Mouse (Mus musculus): ENCODE data around the gene Slc25a38. TPM values are rescaled to one million over a fixed set of nuclear protein-coding genes. Genes with fewer than 3 reads are reported as not detected.
A peak's percentile ranks its signal among the peaks of the same experiment; 100 is the strongest.

Gene Slc25a38
- polyA plus RNA-seq, 1 experiment from 2014 or later, result 20.0 TPM

- peak overlapping the region; percentile 60 for H3K4me2 ChIP-seq (replicated peaks; ENCODE audit: low read depth, low read length)
- H3K4me3 ChIP-seq (ENCODE audit: low read depth, low read length), result peak overlapping the region; percentile 79
- H3K9ac ChIP-seq (replicated peaks; ENCODE audit: low read depth), result no peak overlapping the region
- H3K4me1 ChIP-seq (ENCODE audit: insufficient read depth, low read depth, low read length), result no peaks in the 10 kb centered on the region
- H3K9me3 ChIP-seq (ENCODE audit: low read length), result no peaks in the 10 kb centered on the region
- H3K36me3 ChIP-seq (ENCODE audit: insufficient read depth, low read length), result no peaks in the 10 kb centered on the region
- 70% methylated on average over 15 of the region's 15 CpGs for WGBS
- DNase-seq (ENCODE audit: low spot score) (no peak), ATAC-seq (no peak)
- H3K27ac ChIP-seq (ENCODE audit: low read length), result peak overlapping the region; percentile 98
- no peaks in the 10 kb centered on the region for H3K27me3 ChIP-seq (replicated peaks; ENCODE audit: insufficient read depth, low read length)
- TF ChIP-seq CTCF (IDR thresholded peaks at IDR 0.05) (no peak), EP300 (IDR thresholded peaks at IDR 0.05) (no peak)
Observed at GRCm38 (mm10) chr9:120111156-120111945, 1.2 kb downstream of the Slc25a38 start.

- ATAC-seq (no peak), DNase-seq (ENCODE audit: low spot score) (no peak)
- WGBS, result 87% methylated on average over 6 of the region's 6 CpGs
- no peak overlapping the region for H3K4me3 ChIP-seq (ENCODE audit: low read depth, low read length)
- no peaks in the 10 kb centered on the region for H3K4me1 ChIP-seq (ENCODE audit: insufficient read depth, low read depth, low read length)
- no peak overlapping the region for H3K27ac ChIP-seq (ENCODE audit: low read length)
- H3K9ac ChIP-seq (replicated peaks; ENCODE audit: low read depth), result no peak overlapping the region
- H3K36me3 ChIP-seq (ENCODE audit: insufficient read depth, low read length), result peaks cover 2% of the 10 kb centered on the region; the same call in 1 of the 2 replicates
- no peak overlapping the region for H3K4me2 ChIP-seq (replicated peaks; ENCODE audit: low read depth, low read length)
- no peaks in the 10 kb centered on the region for H3K9me3 ChIP-seq (ENCODE audit: low read length)
- no peak for TF ChIP-seq EP300 (IDR thresholded peaks at IDR 0.05)
- TF ChIP-seq CTCF (IDR thresholded peaks at IDR 0.05), result no peak
- H3K27me3 ChIP-seq (replicated peaks; ENCODE audit: insufficient read depth, low read length), result no peaks in the 10 kb centered on the region
Observed at GRCm38 (mm10) chr9:120112472-120112871, 2.3 kb downstream of the Slc25a38 start.

- DNase-seq (ENCODE audit: low spot score) (no peak), ATAC-seq (no peak)
- Histone ChIP-seq H3K4me2 (replicated peaks; ENCODE audit: low read depth, low read length) (no peak overlapping the region), H3K9me3 (ENCODE audit: low read length) (no peaks in the 10 kb centered on the region), H3K27ac (ENCODE audit: low read length) (no peak overlapping the region), H3K36me3 (ENCODE audit: insufficient read depth, low read length) (peaks cover 12% of the 10 kb centered on the region), H3K27me3 (replicated peaks; ENCODE audit: insufficient read depth, low read length) (no peaks in the 10 kb centered on the region), H3K9ac (replicated peaks; ENCODE audit: low read depth) (no peak overlapping the region), H3K4me3 (ENCODE audit: low read depth, low read length) (no peak overlapping the region), H3K4me1 (ENCODE audit: insufficient read depth, low read depth, low read length) (no peaks in the 10 kb centered on the region)
- WGBS, result 92% methylated on average over 5 of the region's 7 CpGs
- TF ChIP-seq EP300 (IDR thresholded peaks at IDR 0.05), result no peak
Observed at GRCm38 (mm10) chr9:120113456-120113855, 3.3 kb downstream of the Slc25a38 start.

- no peak for ATAC-seq
- no peak overlapping the region for H3K27ac ChIP-seq (ENCODE audit: low read length)
- no peak overlapping the region for H3K4me2 ChIP-seq (replicated peaks; ENCODE audit: low read depth, low read length)
- H3K4me1 ChIP-seq (ENCODE audit: insufficient read depth, low read depth, low read length), result no peaks in the 10 kb centered on the region
- H3K27me3 ChIP-seq (replicated peaks; ENCODE audit: insufficient read depth, low read length), result no peaks in the 10 kb centered on the region
- H3K36me3 ChIP-seq (ENCODE audit: insufficient read depth, low read length), result peaks cover 13% of the 10 kb centered on the region
- no peak for TF ChIP-seq EP300 (IDR thresholded peaks at IDR 0.05)
- TF ChIP-seq CTCF (IDR thresholded peaks at IDR 0.05), result no peak
- no peaks in the 10 kb centered on the region for H3K9me3 ChIP-seq (ENCODE audit: low read length)
- no peak overlapping the region for H3K4me3 ChIP-seq (ENCODE audit: low read depth, low read length)
- no peak for DNase-seq (ENCODE audit: low spot score)
- 82% methylated on average over 17 of the region's 17 CpGs for WGBS
- no peak overlapping the region for H3K9ac ChIP-seq (replicated peaks; ENCODE audit: low read depth)
Observed at GRCm38 (mm10) chr9:120114051-120114788, 4.0 kb downstream of the Slc25a38 start.

GRCm38 (mm10) chr9:120114789-120115151 is 4.6 kb downstream of the Slc25a38 start:
- no peaks in the 10 kb centered on the region for H3K9me3 ChIP-seq (ENCODE audit: low read length)
- no peak overlapping the region for H3K27ac ChIP-seq (ENCODE audit: low read length)
- H3K36me3 ChIP-seq (ENCODE audit: insufficient read depth, low read length), result peaks cover 13% of the 10 kb centered on the region
- H3K9ac ChIP-seq (replicated peaks; ENCODE audit: low read depth), result no peak overlapping the region
- TF ChIP-seq CTCF (IDR thresholded peaks at IDR 0.05) (no peak), EP300 (IDR thresholded peaks at IDR 0.05) (no peak)
- H3K4me1 ChIP-seq (ENCODE audit: insufficient read depth, low read depth, low read length), result no peaks in the 10 kb centered on the region
- WGBS, result 91% methylated on average over 2 of the region's 2 CpGs
- no peaks in the 10 kb centered on the region for H3K27me3 ChIP-seq (replicated peaks; ENCODE audit: insufficient read depth, low read length)
- ATAC-seq (no peak), DNase-seq (ENCODE audit: low spot score) (no peak)
- H3K4me2 ChIP-seq (replicated peaks; ENCODE audit: low read depth, low read length), result no peak overlapping the region
- no peak overlapping the region for H3K4me3 ChIP-seq (ENCODE audit: low read depth, low read length)

GRCm38 (mm10) chr9:120115580-120115979 is 5.4 kb downstream of the Slc25a38 start:
- no peak for DNase-seq (ENCODE audit: low spot score)
- WGBS, result 78% methylated on average over 5 of the region's 5 CpGs
- no peak overlapping the region for H3K4me3 ChIP-seq (ENCODE audit: low read depth, low read length)
- H3K9me3 ChIP-seq (ENCODE audit: low read length), result no peaks in the 10 kb centered on the region
- peaks cover 17% of the 10 kb centered on the region for H3K36me3 ChIP-seq (ENCODE audit: insufficient read depth, low read length)
- no peak overlapping the region for H3K27ac ChIP-seq (ENCODE audit: low read length)
- no peak overlapping the region for H3K9ac ChIP-seq (replicated peaks; ENCODE audit: low read depth)
- ATAC-seq, result no peak
- H3K27me3 ChIP-seq (replicated peaks; ENCODE audit: insufficient read depth, low read length), result no peaks in the 10 kb centered on the region
- no peak for TF ChIP-seq EP300 (IDR thresholded peaks at IDR 0.05)
- TF ChIP-seq CTCF (IDR thresholded peaks at IDR 0.05), result no peak
- no peak overlapping the region for H3K4me2 ChIP-seq (replicated peaks; ENCODE audit: low read depth, low read length)
- no peaks in the 10 kb centered on the region for H3K4me1 ChIP-seq (ENCODE audit: insufficient read depth, low read depth, low read length)

All from lung, postnatal 0 days (tissue).